Mouse (Mus musculus) heart, postnatal 25 days (tissue): ENCODE measurements around the gene Olfr1418. TPM values are rescaled to one million over a fixed set of nuclear protein-coding genes. Genes with fewer than 3 reads are reported as not detected.
A peak's percentile ranks its signal among the peaks of the same experiment; 100 is the strongest.

Source experiments
- DNase-seq: peaks from one replicate; pipeline ENCODE4 v3.0.0; 2022; ENCODE audit warnings: low spot score
- intact Hi-C: fragments of 180-260 bp; cut with DNase I; formaldehyde crosslinking; loops from one replicate; pipeline ENCODE4 v1.15.1; 2025
- total RNA-seq, 2 experiments: library from RNA; stranded (reverse); gene quantifications; 2 replicates each; pipeline ENCODE4 v1.2.3; 2021

Gene Olfr1418
- total RNA-seq, 2 experiments from 2014 or later, result not detected

- intact Hi-C loops, result no loop called here
These were observed 47.7 kb downstream of the Olfr1418 start for GRCm38 (mm10) chr19:11813136-11813535.

GRCm38 (mm10) chr19:11811688-11812365 lies 49.0 kb downstream of the Olfr1418 start:
- intact Hi-C loops, result no loop called here
- DNase-seq, result no peak

More at GRCm38 (mm10) chr19:11813136-11813535, 47.7 kb downstream of the Olfr1418 start:
- DNase-seq, result no peak

- DNase-seq, result peak; percentile 29
- intact Hi-C loops, result no loop called here
These were observed 50.0 kb downstream of the Olfr1418 start for GRCm38 (mm10) chr19:11810856-11811255.

GRCm38 (mm10) chr19:11810003-11810758 lies 50.7 kb downstream of the Olfr1418 start:
- no peak for DNase-seq
- intact Hi-C loops, result no loop called here

GRCm38 (mm10) chr19:11808452-11808851 lies 52.4 kb downstream of the Olfr1418 start:
- DNase-seq, result no peak
- intact Hi-C loops, result no loop called here

- intact Hi-C loops, result no loop called here
- no peak for DNase-seq
These were observed 53.0 kb downstream of the Olfr1418 start for GRCm38 (mm10) chr19:11807822-11808221.

- no peak for DNase-seq
- intact Hi-C loops, result no loop called here
These were observed 53.6 kb downstream of the Olfr1418 start for GRCm38 (mm10) chr19:11807251-11807650.

GRCm38 (mm10) chr19:11804423-11804822 lies 56.4 kb downstream of the Olfr1418 start:
- no peak for DNase-seq
- intact Hi-C loops, result loop anchor here (2.0 kb wide), 1 partner anchor 14 kb away; the partner anchor contains the start of gene Stx3

Other genes with a start within 250 kb of the Olfr1418 start
- under 1 TPM in 1 of 2 experiments, not detected in 1; 0.20 TPM for gene Ms4a2, start 237.3 kb downstream of the Olfr1418 start, total RNA-seq
- not detected for gene Ms4a3, start 220.2 kb downstream of the Olfr1418 start, total RNA-seq
- gene Oosp2, start 200.5 kb downstream of the Olfr1418 start, total RNA-seq, result not detected
- gene Oosp1, start 169.9 kb downstream of the Olfr1418 start, total RNA-seq, result not detected
- not detected for gene Oosp3, start 164.0 kb downstream of the Olfr1418 start, total RNA-seq
- gene Gif, start 113.5 kb downstream of the Olfr1418 start, total RNA-seq, result not detected
- gene Mrpl16, start 90.7 kb downstream of the Olfr1418 start, total RNA-seq, result 100 to 1,000 TPM; 103 to 108 TPM
- gene Stx3, start 41.7 kb downstream of the Olfr1418 start, total RNA-seq, result 1 to 10 TPM; 3.1 to 4.1 TPM
- gene Olfr1417, start 21.8 kb downstream of the Olfr1418 start, total RNA-seq, result not detected
- not detected for gene Olfr1419, start 14.0 kb upstream of the Olfr1418 start, total RNA-seq
- gene Olfr1420, start 25.5 kb upstream of the Olfr1418 start, total RNA-seq, result not detected
- 10 to 100 TPM; 25.1 to 25.7 TPM for gene Patl1, start 51.3 kb upstream of the Olfr1418 start, total RNA-seq
- 10 to 100 TPM; 89.3 to 92.0 TPM for gene Osbp, start 104.9 kb upstream of the Olfr1418 start, total RNA-seq
- not detected for gene Olfr1423, start 180.3 kb upstream of the Olfr1418 start, total RNA-seq
- not detected for gene Olfr1424, start 201.6 kb upstream of the Olfr1418 start, total RNA-seq
- not detected for gene Olfr1425, start 216.7 kb upstream of the Olfr1418 start, total RNA-seq
- gene Olfr1426, start 230.9 kb upstream of the Olfr1418 start, total RNA-seq, result not detected
- not detected for gene Olfr1427, start 242.3 kb upstream of the Olfr1418 start, total RNA-seq